Mouse (Mus musculus) macrophage (primary cell): Measurements from ENCODE around the gene Mfsd4a. TPM values are rescaled to one million over a fixed set of nuclear protein-coding genes. Genes with fewer than 3 reads are reported as not detected.

Experiments used
- H3K27ac ChIP-seq: fragments of 350-480 bp; formaldehyde crosslinking; 2 replicates; pipeline ENCODE4 v1.9.0; 2021
- H3K36me3 ChIP-seq: fragments of 350-480 bp; formaldehyde crosslinking; 2 replicates; pipeline ENCODE4 v1.9.0; 2021; ENCODE audit errors: inconsistent target
- H3K4me3 ChIP-seq: fragments of 350-480 bp; formaldehyde crosslinking; 2 replicates; pipeline ENCODE4 v1.9.0; 2021; ENCODE audit errors: inconsistent target
- H3K79me2 ChIP-seq: fragments of 350-480 bp; formaldehyde crosslinking; 2 replicates; pipeline ENCODE4 v1.9.0; 2021; ENCODE audit errors: inconsistent target
- WGBS: methylation state at CpG from one replicate; pipeline ENCODE4 v1.1.7; 2026; ENCODE audit warnings: inconsistent platforms; ENCODE audit not compliant: missing documents; 5-methylcytosine and 5-hydroxymethylcytosine counted together
- polyA plus RNA-seq: library from polyadenylated mRNA; stranded (reverse); fragments of 250-400 nt; gene quantifications from 3 replicates; pipeline ENCODE4 v1.2.4, GENCODE M21; 2018; ENCODE audit warnings: inconsistent platforms

The Mfsd4a gene
- polyA plus RNA-seq, 1 experiment from 2014 or later, result 0.13 TPM

DNA sequence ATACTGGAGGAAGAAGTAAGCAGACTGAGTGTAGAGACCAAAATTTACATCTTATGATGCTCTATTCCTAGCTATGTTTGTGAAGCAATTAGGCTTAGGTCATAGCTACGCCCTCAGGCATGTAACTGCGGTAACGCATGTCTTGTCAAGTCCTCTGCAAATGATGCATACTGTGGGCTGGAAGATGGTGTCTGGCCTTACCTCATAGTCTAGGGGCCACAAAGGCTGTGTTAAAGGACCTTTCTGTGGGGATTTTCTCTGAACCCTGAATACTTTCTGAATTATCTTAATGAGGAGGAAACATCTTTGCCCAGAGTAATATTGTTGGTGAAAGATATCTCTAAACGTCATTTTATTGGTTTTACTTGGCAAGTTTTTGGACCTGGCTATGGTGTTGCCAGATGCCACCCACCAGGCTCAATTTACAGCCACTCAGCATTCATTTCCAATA lies 66.0 kb downstream of the Mfsd4a start:
- H3K36me3 ChIP-seq, result no peaks in the 10 kb centered on the region
- H3K79me2 ChIP-seq, result no peaks in the 10 kb centered on the region
- H3K4me3 ChIP-seq, result no peak overlapping the region
- no peak overlapping the region for H3K27ac ChIP-seq
- 72% methylated on average over 4 of the region's 4 CpGs for WGBS

GRCm38 (mm10) chr1:132000506-132000905 lies 67.4 kb downstream of the Mfsd4a start:
- no peaks in the 10 kb centered on the region for H3K36me3 ChIP-seq
- no peak overlapping the region for H3K4me3 ChIP-seq
- no peaks in the 10 kb centered on the region for H3K79me2 ChIP-seq
- no peak overlapping the region for H3K27ac ChIP-seq

DNA sequence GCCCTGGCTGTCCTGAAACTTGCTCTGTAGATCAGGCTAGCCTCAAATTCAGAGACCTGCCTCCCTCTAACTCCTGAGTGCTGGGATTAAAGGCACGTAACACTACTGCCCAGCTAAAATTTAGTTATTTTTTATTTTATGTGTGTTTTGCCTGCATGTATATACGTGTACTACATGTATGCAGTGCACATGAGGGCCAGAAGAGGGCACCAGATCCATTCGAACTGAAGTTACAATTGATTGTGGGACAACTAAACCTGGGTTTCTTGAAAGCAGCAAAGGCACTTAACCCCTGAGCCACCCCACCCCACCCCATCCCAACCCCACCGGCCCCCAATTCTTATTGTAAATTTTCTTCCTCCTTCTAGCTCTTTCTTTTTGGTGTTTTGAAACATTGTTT lies 72.8 kb downstream of the Mfsd4a start:
- no peak overlapping the region for H3K4me3 ChIP-seq
- H3K27ac ChIP-seq, result no peak overlapping the region
- WGBS, result 48% methylated on average over 4 of the region's 4 CpGs
- no peaks in the 10 kb centered on the region for H3K79me2 ChIP-seq
- H3K36me3 ChIP-seq, result no peaks in the 10 kb centered on the region

- Histone ChIP-seq H3K79me2 (no peaks in the 10 kb centered on the region), H3K36me3 (no peaks in the 10 kb centered on the region), H3K27ac (no peak overlapping the region), H3K4me3 (no peak overlapping the region)
- 61% methylated on average over 12 of the region's 12 CpGs for WGBS
Observed at GRCm38 (mm10) chr1:131993169-131994040, 74.5 kb downstream of the Mfsd4a start.

- 70% methylated on average over 7 of the region's 7 CpGs for WGBS
Observed at GRCm38 (mm10) chr1:131992561-131993001, 75.3 kb downstream of the Mfsd4a start.

DNA sequence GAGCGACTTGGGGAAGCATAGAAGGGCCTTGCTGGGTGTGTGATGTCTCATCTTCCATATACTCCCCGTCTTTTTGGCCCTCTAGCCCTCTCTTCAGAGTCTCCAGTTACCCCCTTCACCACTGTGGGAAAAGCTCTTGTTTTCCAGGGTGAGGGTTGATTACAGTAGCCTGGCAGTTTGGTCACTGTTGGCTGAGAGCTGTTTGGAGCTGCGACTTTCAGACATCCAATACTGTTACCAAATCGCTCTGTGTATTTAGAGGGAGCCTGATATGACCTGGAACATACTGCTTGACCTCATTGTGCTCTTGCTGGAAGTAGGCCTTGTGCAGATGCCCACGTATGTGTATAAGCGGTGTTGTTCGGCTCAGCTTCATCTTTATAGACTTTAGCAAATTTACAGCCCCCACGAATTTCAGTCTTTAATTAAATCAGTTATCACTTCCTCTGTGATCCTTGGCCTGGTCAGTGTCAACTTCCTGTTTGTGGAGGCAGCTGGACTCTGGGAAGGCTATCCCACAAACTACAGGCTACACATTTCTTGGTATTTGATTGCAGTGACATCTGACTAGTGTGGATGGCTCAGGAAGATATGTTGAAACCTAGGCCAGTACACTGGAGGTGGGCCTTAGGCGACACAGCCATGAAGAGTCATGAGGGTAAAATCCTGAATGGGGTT lies 77.6 kb downstream of the Mfsd4a start:
- Histone ChIP-seq H3K27ac (no peak overlapping the region), H3K4me3 (no peak overlapping the region), H3K79me2 (no peaks in the 10 kb centered on the region), H3K36me3 (no peaks in the 10 kb centered on the region)
- 86% methylated on average over 9 of the region's 9 CpGs for WGBS

More at GRCm38 (mm10) chr1:131992561-131993001, 75.3 kb downstream of the Mfsd4a start:
- Histone ChIP-seq H3K27ac (no peak overlapping the region), H3K4me3 (no peak overlapping the region), H3K79me2 (no peaks in the 10 kb centered on the region), H3K36me3 (no peaks in the 10 kb centered on the region)

- WGBS, result 96% methylated on average over 3 of the region's 4 CpGs
Observed at GRCm38 (mm10) chr1:131989476-131989875, 78.4 kb downstream of the Mfsd4a start.

DNA sequence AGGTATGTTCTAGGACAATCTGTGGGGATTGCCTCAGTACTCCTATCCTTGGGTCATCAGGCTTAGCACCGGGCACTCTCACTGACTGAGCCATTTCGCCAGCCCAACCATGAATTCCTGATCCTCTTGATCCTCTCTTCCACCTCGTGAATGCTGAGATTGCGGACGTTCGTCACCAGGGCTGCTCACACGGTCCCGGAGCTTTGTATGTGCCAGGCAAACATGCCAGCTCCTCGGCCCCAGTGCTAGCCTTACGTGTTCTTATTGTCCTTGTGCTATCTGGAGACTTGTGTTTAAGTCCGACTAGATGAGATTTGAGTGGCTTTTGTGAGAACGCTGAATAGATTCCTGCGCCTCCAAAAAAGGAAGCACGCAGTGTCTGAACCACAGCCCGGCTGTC lies 80.4 kb downstream of the Mfsd4a start:
- no peaks in the 10 kb centered on the region for H3K36me3 ChIP-seq
- H3K4me3 ChIP-seq, result no peak overlapping the region
- H3K79me2 ChIP-seq, result no peaks in the 10 kb centered on the region
- 82% methylated on average over 14 of the region's 15 CpGs for WGBS
- H3K27ac ChIP-seq, result no peak overlapping the region

More at GRCm38 (mm10) chr1:131989476-131989875, 78.4 kb downstream of the Mfsd4a start:
- Histone ChIP-seq H3K79me2 (no peaks in the 10 kb centered on the region), H3K36me3 (no peaks in the 10 kb centered on the region), H3K4me3 (no peak overlapping the region), H3K27ac (no peak overlapping the region)

DNA sequence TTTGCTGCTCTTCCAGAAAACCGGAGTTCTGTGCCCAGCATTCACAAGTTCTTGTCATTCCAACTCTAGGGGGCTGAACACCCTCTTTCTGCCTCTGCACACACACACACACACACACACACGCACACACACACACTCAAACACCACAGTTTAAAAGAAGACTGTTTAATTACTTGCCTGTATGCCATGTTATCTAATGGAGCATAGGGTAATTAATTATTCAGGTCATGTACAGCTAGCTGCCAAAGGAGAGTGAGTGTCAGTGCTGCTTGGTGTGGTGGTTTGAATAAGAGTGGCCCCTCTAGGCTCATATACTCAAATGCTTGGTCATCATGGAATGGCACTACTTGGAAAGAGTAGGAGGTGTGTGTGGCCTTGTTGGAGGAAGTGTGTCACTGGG lies 84.1 kb downstream of the Mfsd4a start:
- Histone ChIP-seq H3K4me3 (no peak overlapping the region), H3K36me3 (no peaks in the 10 kb centered on the region), H3K79me2 (no peaks in the 10 kb centered on the region), H3K27ac (no peak overlapping the region)
- 82% methylated on average over 1 of the region's 2 CpGs for WGBS

GRCm38 (mm10) chr1:131982907-131983306 lies 85.0 kb downstream of the Mfsd4a start:
- Histone ChIP-seq H3K4me3 (no peak overlapping the region), H3K36me3 (no peaks in the 10 kb centered on the region), H3K27ac (no peak overlapping the region), H3K79me2 (no peaks in the 10 kb centered on the region)
- WGBS, result 6% methylated on average over 5 of the region's 5 CpGs

DNA sequence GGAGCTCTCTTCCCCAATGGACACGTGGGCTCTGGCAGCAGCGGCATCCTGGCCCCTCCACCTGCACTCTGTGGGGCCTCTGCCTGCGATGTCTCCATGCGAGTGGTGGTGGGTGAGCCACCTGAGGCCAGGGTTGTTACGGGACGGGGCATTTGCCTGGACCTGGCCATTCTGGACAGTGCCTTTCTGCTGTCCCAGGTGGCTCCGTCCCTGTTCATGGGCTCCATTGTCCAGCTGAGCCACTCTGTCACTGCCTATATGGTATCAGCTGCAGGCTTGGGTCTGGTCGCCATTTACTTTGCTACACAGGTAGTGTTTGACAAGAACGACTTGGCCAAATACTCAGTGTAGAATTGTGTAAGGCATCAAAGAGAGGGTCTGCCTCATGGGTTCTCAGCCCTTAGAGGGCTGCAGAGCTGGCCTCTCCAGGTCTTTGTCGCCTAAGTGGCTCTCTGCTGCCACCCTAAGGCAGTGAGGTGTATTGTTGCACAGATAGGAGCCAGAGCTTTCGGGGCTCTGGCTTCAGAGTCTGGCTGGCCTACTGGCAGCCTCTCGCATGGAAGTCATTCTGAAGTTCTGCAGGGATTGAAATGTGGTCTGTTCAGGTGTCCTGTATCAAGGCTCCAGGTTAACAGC lies 86.4 kb downstream of the Mfsd4a start:
- H3K27ac ChIP-seq, result no peak overlapping the region
- H3K79me2 ChIP-seq, result no peaks in the 10 kb centered on the region
- no peak overlapping the region for H3K4me3 ChIP-seq
- WGBS, result 64% methylated on average over 12 of the region's 12 CpGs
- H3K36me3 ChIP-seq, result no peaks in the 10 kb centered on the region

DNA sequence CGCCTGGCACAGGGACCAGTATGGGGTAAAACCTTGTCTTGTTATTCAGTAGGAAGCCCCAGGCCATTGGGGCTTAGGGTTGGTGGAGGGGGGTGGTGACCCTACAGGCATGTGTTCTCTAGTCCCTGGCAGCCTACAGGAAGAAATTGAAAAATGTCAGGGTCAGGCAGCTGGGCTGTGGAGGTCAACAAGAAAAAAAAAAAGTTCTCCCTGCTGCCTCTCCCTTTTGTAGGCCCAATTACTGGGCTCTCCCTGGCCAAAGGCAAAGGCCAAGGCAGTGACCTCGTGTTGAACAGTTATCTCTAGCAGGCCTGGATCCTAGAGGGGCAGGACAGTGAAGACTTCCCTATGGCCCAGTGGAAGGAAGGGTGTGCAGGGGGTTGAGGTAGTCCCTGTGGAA lies 87.4 kb downstream of the Mfsd4a start:
- H3K79me2 ChIP-seq, result no peaks in the 10 kb centered on the region
- no peak overlapping the region for H3K27ac ChIP-seq
- H3K4me3 ChIP-seq, result no peak overlapping the region
- WGBS, result 82% methylated on average over 2 of the region's 2 CpGs
- no peaks in the 10 kb centered on the region for H3K36me3 ChIP-seq

- 96% methylated on average over 5 of the region's 5 CpGs for WGBS
- Histone ChIP-seq H3K36me3 (no peaks in the 10 kb centered on the region), H3K27ac (no peak overlapping the region), H3K79me2 (no peaks in the 10 kb centered on the region), H3K4me3 (no peak overlapping the region)
Observed at GRCm38 (mm10) chr1:131976886-131977285, 91.0 kb downstream of the Mfsd4a start.

GRCm38 (mm10) chr1:131973991-131974390 lies 93.9 kb downstream of the Mfsd4a start:
- Histone ChIP-seq H3K36me3 (no peaks in the 10 kb centered on the region), H3K4me3 (no peak overlapping the region), H3K79me2 (no peaks in the 10 kb centered on the region), H3K27ac (no peak overlapping the region)
- WGBS, result 93% methylated on average over 6 of the region's 6 CpGs
